Mouse (Mus musculus) limb, embryonic 11.5 days (tissue): ENCODE data around the gene Gm10944. TPM values are rescaled to one million over a fixed set of nuclear protein-coding genes. Genes with fewer than 3 reads are reported as not detected.

Source experiments
- ATAC-seq: fragments of 200-750 bp; cut with Nextera tagmentation; 2 replicates; pipeline ENCODE4 v1.8.0; 2017; ENCODE audit warnings: low read depth; ENCODE audit not compliant: insufficient number of reproducible peaks, low FRiP score, low TSS enrichment
- DNase-seq: peaks from one replicate; pipeline ENCODE4 v3.0.0-alpha.2; 2015; ENCODE audit warnings: low spot score
- H3K27ac ChIP-seq: fragments of 300-500 bp; sonication (generic); replicated peaks from 2 replicates; pipeline ENCODE4 v1.5.1; 2014; ENCODE audit warnings: low read depth, mild to moderate bottlenecking, low read length
- H3K27me3 ChIP-seq: fragments of 300-500 bp; sonication (generic); 2 replicates; pipeline ENCODE4 v1.6.1; 2014; ENCODE audit warnings: mild to moderate bottlenecking, low read length, mixed read lengths; ENCODE audit not compliant: control insufficient read depth, insufficient read depth
- H3K36me3 ChIP-seq: fragments of 300-500 bp; sonication (generic); 2 replicates; pipeline ENCODE4 v1.6.1; 2014; ENCODE audit warnings: mild to moderate bottlenecking, low read length, moderate library complexity, mixed read lengths; ENCODE audit not compliant: control insufficient read depth, insufficient read depth
- H3K4me1 ChIP-seq: fragments of 300-500 bp; sonication (generic); 2 replicates; pipeline ENCODE4 v1.6.1; 2014; ENCODE audit warnings: low read length, mixed read lengths; ENCODE audit not compliant: control insufficient read depth, insufficient read depth
- H3K4me2 ChIP-seq: fragments of 300-500 bp; sonication (generic); 2 replicates; pipeline ENCODE4 v1.6.1; 2014; ENCODE audit warnings: low read depth, mild to moderate bottlenecking, moderate library complexity; ENCODE audit not compliant: severe bottlenecking
- H3K4me3 ChIP-seq: fragments of 300-500 bp; sonication (generic); 2 replicates; pipeline ENCODE4 v1.5.1; 2014; ENCODE audit warnings: low read depth, low read length
- H3K9ac ChIP-seq: fragments of 300-500 bp; sonication (generic); 2 replicates; pipeline ENCODE4 v1.6.1; 2014; ENCODE audit warnings: mild to moderate bottlenecking, low read length
- H3K9me3 ChIP-seq: fragments of 300-500 bp; sonication (generic); 2 replicates; pipeline ENCODE4 v1.6.1; 2016; ENCODE audit warnings: low read length; ENCODE audit not compliant: control insufficient read depth
- WGBS: fragments of 180-500 bp; shearing (Covaris S2); extraction: QIAGEN DNeasy Blood & Tissue Kit; methylation state at CpG from one replicate; pipeline ENCODE4 v1.1.7; 2014; 5-methylcytosine and 5-hydroxymethylcytosine counted together
- polyA plus RNA-seq: library from polyadenylated mRNA; unstranded; fragments of >200 nt; fragmentation: Nextera tagmentation; extraction: Ambion mirVana; gene quantifications from 2 replicates; pipeline ENCODE4 v1.2.1, GENCODE M21; 2014

The Gm10944 gene
- polyA plus RNA-seq, 1 experiment from 2014 or later: not detected

DNA sequence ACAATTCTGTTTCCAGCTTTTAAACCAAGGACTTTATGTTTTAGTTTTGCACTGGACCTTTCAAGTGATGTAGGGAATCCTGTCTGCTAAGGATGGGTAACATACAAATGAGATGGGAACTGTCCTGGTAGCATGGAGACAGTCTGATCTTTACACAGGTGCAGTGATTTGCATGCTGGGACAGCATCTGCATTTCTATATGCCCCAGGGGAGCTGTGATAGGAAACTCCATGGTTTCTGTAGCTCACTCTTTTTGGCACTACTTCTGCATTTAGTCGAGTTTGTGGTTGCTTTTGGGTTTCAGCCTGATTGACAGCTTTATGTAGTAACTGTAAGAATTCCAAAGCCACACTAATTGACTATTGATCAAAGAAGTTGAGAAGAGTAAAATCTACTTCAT is 19.8 kb downstream of the Gm10944 start:
- Histone ChIP-seq H3K4me2 (no peak overlapping the region), H3K4me3 (no peak overlapping the region), H3K27ac (no peak overlapping the region), H3K27me3 (no peaks in the 10 kb centered on the region), H3K36me3 (no peaks in the 10 kb centered on the region), H3K9me3 (no peaks in the 10 kb centered on the region), H3K9ac (no peak overlapping the region), H3K4me1 (no peaks in the 10 kb centered on the region)
- ATAC-seq: no peak
- 59% methylated on average over 1 of the region's 1 CpGs for WGBS
- no peak for DNase-seq

- Histone ChIP-seq H3K4me3 (no peak overlapping the region), H3K4me1 (no peaks in the 10 kb centered on the region), H3K27ac (no peak overlapping the region), H3K9ac (no peak overlapping the region), H3K4me2 (no peak overlapping the region), H3K27me3 (no peaks in the 10 kb centered on the region), H3K9me3 (no peaks in the 10 kb centered on the region), H3K36me3 (no peaks in the 10 kb centered on the region)
- 85% methylated on average over 1 of the region's 1 CpGs for WGBS
- no peak for ATAC-seq
- no peak for DNase-seq
Observed at GRCm38 (mm10) chr10:10701326-10701725, 20.2 kb downstream of the Gm10944 start.

GRCm38 (mm10) chr10:10708031-10708430 is 26.9 kb downstream of the Gm10944 start:
- Histone ChIP-seq H3K36me3 (no peaks in the 10 kb centered on the region), H3K4me3 (no peak overlapping the region), H3K4me1 (no peaks in the 10 kb centered on the region), H3K27me3 (no peaks in the 10 kb centered on the region), H3K27ac (no peak overlapping the region), H3K9me3 (no peaks in the 10 kb centered on the region), H3K4me2 (no peak overlapping the region), H3K9ac (no peak overlapping the region)
- ATAC-seq (no peak), DNase-seq (no peak)
- WGBS: 74% methylated on average over 1 of the region's 1 CpGs

DNA sequence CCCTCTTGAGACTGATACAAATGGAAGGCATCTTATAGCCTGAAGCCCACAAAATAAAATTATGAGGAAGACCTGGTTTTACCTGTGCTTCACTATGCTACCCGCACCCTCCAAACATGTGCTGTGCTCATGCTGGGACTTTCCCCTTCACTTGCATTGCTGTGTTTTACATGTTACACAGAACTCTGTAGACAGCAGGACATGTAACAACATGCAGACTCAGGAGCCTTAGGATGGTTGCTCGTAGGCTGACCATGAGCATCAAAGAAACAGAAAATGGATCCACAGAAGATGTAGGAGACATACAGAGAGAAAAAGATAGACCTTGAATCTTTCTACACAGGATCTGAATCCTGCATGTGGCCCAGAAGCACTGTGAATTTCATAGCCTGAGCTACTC is 29.2 kb downstream of the Gm10944 start:
- Histone ChIP-seq H3K27me3 (no peaks in the 10 kb centered on the region), H3K27ac (no peak overlapping the region), H3K9ac (no peak overlapping the region), H3K9me3 (no peaks in the 10 kb centered on the region), H3K36me3 (no peaks in the 10 kb centered on the region), H3K4me3 (no peak overlapping the region), H3K4me2 (no peak overlapping the region), H3K4me1 (no peaks in the 10 kb centered on the region)
- ATAC-seq: no peak
- no peak for DNase-seq
- WGBS: 88% methylated on average over 2 of the region's 2 CpGs

GRCm38 (mm10) chr10:10710837-10711236 is 29.7 kb downstream of the Gm10944 start:
- no peak overlapping the region for H3K4me2 ChIP-seq
- H3K36me3 ChIP-seq: no peaks in the 10 kb centered on the region
- H3K27me3 ChIP-seq: no peaks in the 10 kb centered on the region
- 80% methylated on average over 2 of the region's 2 CpGs for WGBS
- no peaks in the 10 kb centered on the region for H3K9me3 ChIP-seq
- H3K4me1 ChIP-seq: no peaks in the 10 kb centered on the region
- H3K4me3 ChIP-seq: no peak overlapping the region
- no peak overlapping the region for H3K9ac ChIP-seq
- no peak for ATAC-seq
- no peak overlapping the region for H3K27ac ChIP-seq
- DNase-seq: no peak

GRCm38 (mm10) chr10:10726501-10726900 is 45.4 kb downstream of the Gm10944 start:
- Histone ChIP-seq H3K4me3 (no peak overlapping the region), H3K27ac (no peak overlapping the region), H3K9me3 (no peaks in the 10 kb centered on the region), H3K36me3 (no peaks in the 10 kb centered on the region), H3K27me3 (no peaks in the 10 kb centered on the region), H3K4me1 (no peaks in the 10 kb centered on the region), H3K9ac (no peak overlapping the region), H3K4me2 (no peak overlapping the region)
- WGBS: 84% methylated on average over 3 of the region's 3 CpGs
- no peak for DNase-seq
- ATAC-seq: no peak

Other genes with a start within 250 kb of the Gm10944 start
- 0.32 and 0.38 TPM in 2 replicates for gene Adgb, start 209.0 kb upstream of the Gm10944 start, polyA plus RNA-seq
- gene Rab32, start 123.1 kb upstream of the Gm10944 start, polyA plus RNA-seq: 26.2 and 33.5 TPM in 2 replicates